Mouse (Mus musculus) v-Abl transformed pro-B cells (cell line): ENCODE results near the gene Ppme1.

ENCODE experiments used
- in situ Hi-C, 2 experiments: fragments of 400-800 bp; cut with MboI; formaldehyde crosslinking; loops; one replicate each; pipeline ENCODE4 v1.15.1; 2025; ENCODE audit not compliant: unreplicated experiment in 2 of 2

The Ppme1 gene

DNA sequence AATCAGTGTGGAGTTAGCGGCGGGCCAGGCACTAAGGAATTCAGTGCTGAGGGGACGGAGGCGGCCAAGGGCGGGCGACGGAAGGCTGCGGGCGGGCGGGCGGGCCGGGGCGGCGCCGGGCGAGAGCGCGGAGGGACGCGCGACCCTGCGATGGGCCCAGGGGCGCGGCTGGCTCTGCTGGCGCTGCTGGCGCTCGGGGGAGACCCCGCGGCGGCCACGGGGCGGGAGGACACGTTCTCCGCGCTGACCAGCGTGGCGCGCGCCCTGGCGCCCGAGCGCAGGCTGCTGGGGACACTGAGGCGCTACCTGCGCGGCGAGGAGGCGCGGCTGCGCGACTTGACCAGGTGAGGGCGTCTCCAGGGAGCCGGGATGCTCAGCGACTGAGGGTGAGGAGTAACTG, 86.7 kb downstream of the Ppme1 start, which contains the start of gene P4ha3:
Gene P4ha3 (plus strand): TSS at position 138 of the 400 bp plus-strand sequence.
- in situ Hi-C loops: no loop called here

- in situ Hi-C loops: loop anchor here in 1 of 2 experiments (5.0 kb wide), 1 partner anchor 379 kb away; the partner anchor contains the start of gene Plekhb1
Observed at GRCm38 (mm10) chr7:100283298-100283697, 88.8 kb downstream of the Ppme1 start.

GRCm38 (mm10) chr7:100281596-100281995, 90.5 kb downstream of the Ppme1 start:
- in situ Hi-C loops: loop anchor here in 1 of 2 experiments (5.0 kb wide), 1 partner anchor 381 kb away; the partner anchor contains the start of gene Plekhb1

GRCm38 (mm10) chr7:100279803-100280202, 92.3 kb downstream of the Ppme1 start:
- in situ Hi-C loops: loop anchor here in 1 of 2 experiments (5.0 kb wide), 2 partner anchors 112 to 382 kb away; partner anchors contain the start of gene Plekhb1
